In the genomic region with DNA sequence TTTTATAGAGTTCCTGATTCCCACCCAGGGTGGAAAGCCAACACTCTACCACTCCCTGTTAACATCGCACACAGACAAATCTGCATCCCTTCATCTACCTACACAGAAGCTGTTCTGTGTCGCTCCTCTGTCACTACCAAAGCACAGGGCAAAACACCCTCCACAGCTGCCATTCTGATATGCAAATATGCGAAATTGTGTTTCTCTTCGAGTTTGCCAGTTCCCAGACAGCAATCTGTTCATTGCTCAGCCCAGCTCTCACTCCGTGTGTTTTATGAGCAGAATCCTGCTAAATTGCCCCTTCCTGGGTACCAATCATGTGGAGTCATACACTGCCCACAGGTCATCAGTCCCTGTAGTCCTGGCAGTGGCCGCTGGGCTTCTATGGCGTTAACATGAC, we compare ENCODE assay signal across 18 mouse cellular contexts. TPM values are rescaled to one million over a fixed set of nuclear protein-coding genes. Genes with fewer than 3 reads are reported as not detected.
A peak's percentile ranks its signal among the peaks of the same experiment; 100 is the strongest.
DNase-seq lines count a peak whose midpoint lies in the region; ATAC-seq and TF ChIP-seq lines count a peak whose summit lies in the region.
"Had no signal": no experiment of that assay in that cellular context is flagged by ENCODE, and none has a peak within 500 bp of the region (broad histone marks: within the 10 kb centered on the region; RNA-seq: fewer than 3 reads in every experiment).

No protein-coding gene starts in this region.

- DNase-seq in forebrain, postnatal 0 days = peak; percentile 18
- peak; percentile 53 for DNase-seq in brain, adult 2 months (ENCODE audit: low read depth, low spot score)
- DNase-seq in brain, embryonic 14.5 days (ENCODE audit: low read depth) = peak; percentile 19
- peak; percentile 26 to 34 for DNase-seq in layer of hippocampus, adult 8-10 months (ENCODE audit: low spot score in 2 of 2)
- no peak for DNase-seq in cerebellum, adult 8-10 months
- DNase-seq in kidney, postnatal 10 days = no peak
- DNase-seq in adrenal gland, adult (ENCODE audit: inconsistent age in 2 of 2, low spot score in 1 of 2) = no peak
- DNase-seq: adrenal gland, adult 8-10 months; adrenal gland, postnatal 36 days; cerebellum, adult 11-12 months; cerebellum, adult 9-11 months; cerebellum, postnatal 36 days; gastrocnemius, postnatal 14 days; heart, postnatal 36 days had no signal

- no peak for TF ChIP-seq CTCF in forebrain, postnatal 0 days (IDR thresholded peaks at IDR 0.05; ENCODE audit: low read depth)
- no peak for TF ChIP-seq CTCF in brain, embryonic 14.5 days (IDR thresholded peaks at IDR 0.05; ENCODE audit: borderline replicate concordance, extremely low read depth, insufficient read depth, insufficient read length)

- H3K36me3 ChIP-seq in forebrain, postnatal 0 days (ENCODE audit: insufficient read depth) = no peaks in the 10 kb centered on the region
- no peaks in the 10 kb centered on the region for H3K36me3 ChIP-seq in forebrain, embryonic 13.5 days (ENCODE audit: poor library complexity, severe bottlenecking)
- H3K36me3 ChIP-seq: embryonic facial prominence, embryonic 13.5 days; heart, embryonic 13.5 days; hindbrain, embryonic 15.5 days had no signal

- H3K4me3 ChIP-seq in forebrain, postnatal 0 days (ENCODE audit: low read depth, low read length) = no peak overlapping the region
- H3K4me3 ChIP-seq in forebrain, embryonic 13.5 days = no peak overlapping the region
- H3K4me3 ChIP-seq: embryonic facial prominence, embryonic 13.5 days; heart, embryonic 13.5 days; hindbrain, embryonic 15.5 days had no signal

- H3K27ac ChIP-seq in forebrain, postnatal 0 days (ENCODE audit: low read depth, low read length) = no peak overlapping the region; the same call in 1 of the 2 replicates
- H3K27ac ChIP-seq in forebrain, embryonic 13.5 days = no peak overlapping the region
- H3K27ac ChIP-seq: embryonic facial prominence, embryonic 13.5 days; heart, embryonic 13.5 days; hindbrain, embryonic 15.5 days had no signal

- H3K4me2 ChIP-seq in forebrain, postnatal 0 days (ENCODE audit: low read depth) = no peak overlapping the region
- H3K4me2 ChIP-seq in forebrain, embryonic 13.5 days = no peak overlapping the region
- H3K4me2 ChIP-seq: embryonic facial prominence, embryonic 13.5 days; heart, embryonic 13.5 days; hindbrain, embryonic 15.5 days had no signal

- ATAC-seq in forebrain, postnatal 0 days = no peak
- no peak for ATAC-seq in forebrain, embryonic 13.5 days

- no peak overlapping the region for H3K9ac ChIP-seq in forebrain, postnatal 0 days
- no peak overlapping the region for H3K9ac ChIP-seq in forebrain, embryonic 13.5 days
- H3K9ac ChIP-seq: embryonic facial prominence, embryonic 13.5 days; heart, embryonic 13.5 days; hindbrain, embryonic 15.5 days had no signal

- WGBS in forebrain, postnatal 0 days = 53% methylated on average over 7 of the region's 7 CpGs
- WGBS in forebrain, embryonic 13.5 days = 74% methylated on average over 7 of the region's 7 CpGs

- no peak for TF ChIP-seq POLR2A in brain, embryonic 14.5 days (IDR thresholded peaks at IDR 0.05; ENCODE audit: borderline replicate concordance, extremely low read depth, insufficient read depth, insufficient read length, poor library complexity, severe bottlenecking)

- H3K9me3 ChIP-seq in forebrain, postnatal 0 days (ENCODE audit: low read length) = no peaks in the 10 kb centered on the region
- H3K9me3 ChIP-seq in forebrain, embryonic 13.5 days (replicated peaks) = no peaks in the 10 kb centered on the region
- H3K9me3 ChIP-seq: embryonic facial prominence, embryonic 13.5 days; heart, embryonic 13.5 days; hindbrain, embryonic 15.5 days had no signal

- peaks cover 4% of the 10 kb centered on the region; the same call in 1 of the 2 replicates for H3K4me1 ChIP-seq in forebrain, postnatal 0 days (ENCODE audit: insufficient read depth)
- peaks cover 2% of the 10 kb centered on the region; the same call in 1 of the 2 replicates for H3K4me1 ChIP-seq in forebrain, embryonic 13.5 days

- no peaks in the 10 kb centered on the region for H3K27me3 ChIP-seq in forebrain, postnatal 0 days (ENCODE audit: insufficient read depth, low read length)
- H3K27me3 ChIP-seq in forebrain, embryonic 13.5 days = no peaks in the 10 kb centered on the region
- H3K27me3 ChIP-seq: hindbrain, embryonic 15.5 days had no signal

RNA-seq across cellular contexts. Expression of a gene that starts 4.3 kb away (rescaled TPM):
- 71.2 and 82.2 TPM in 2 replicates for total RNA-seq in forebrain, postnatal 0 days (2014; rRNA removed)
- polyA plus RNA-seq in forebrain, postnatal 0 days (2015; fragmentation: Nextera tagmentation; extraction: Ambion mirVana) = 165 and 166 TPM in 2 replicates
- 108 and 123 TPM in 2 replicates for polyA plus RNA-seq in forebrain, embryonic 13.5 days (2015; fragmentation: Nextera tagmentation; extraction: Ambion mirVana)
- 79.5 and 96.4 TPM in 2 replicates for polyA plus RNA-seq in brain, embryonic 14.5 days (2012; rRNA removed)
- 100 to 1,000 TPM in 3 of 4 experiments, 10 to 100 TPM in 1; 97.9 to 104 (median 103) TPM for total RNA-seq in layer of hippocampus, adult 8-10 months (2022)

RNA-seq across cellular contexts. Expression of a gene that starts 4.8 kb away (rescaled TPM):
- total RNA-seq in forebrain, postnatal 0 days (2014; rRNA removed) = 1.9 TPM in 1 of 2 replicates, not detected in the other
- 3.4 and 4.2 TPM in 2 replicates for polyA plus RNA-seq in forebrain, postnatal 0 days (2015; fragmentation: Nextera tagmentation; extraction: Ambion mirVana)
- polyA plus RNA-seq in forebrain, embryonic 13.5 days (2015; fragmentation: Nextera tagmentation; extraction: Ambion mirVana) = 2.9 and 3.2 TPM in 2 replicates
- 0.63 and 1.0 TPM in 2 replicates for polyA plus RNA-seq in brain, embryonic 14.5 days (2012; rRNA removed)
- 1 to 10 TPM in 1 of 4 experiments, not detected in 3; 1.0 TPM for total RNA-seq in layer of hippocampus, adult 8-10 months (2022)
- total RNA-seq: heart, postnatal 36 days had no signal

Comparison
In these comparisons a context has a peak if more than half of its experiments do, and no peak if none do; other contexts are left out.
1. DNase-seq: peak in forebrain, postnatal 0 days (single experiment), brain, adult 2 months (single experiment), brain, embryonic 14.5 days (single experiment) and layer of hippocampus, adult 8-10 months (2 of 2); none in cerebellum, adult 8-10 months (single experiment), kidney, postnatal 10 days (single experiment) and adrenal gland, adult (0 of 2).